Comparison of ENCODE assay signal across 13 mouse cellular contexts in the genomic region with DNA sequence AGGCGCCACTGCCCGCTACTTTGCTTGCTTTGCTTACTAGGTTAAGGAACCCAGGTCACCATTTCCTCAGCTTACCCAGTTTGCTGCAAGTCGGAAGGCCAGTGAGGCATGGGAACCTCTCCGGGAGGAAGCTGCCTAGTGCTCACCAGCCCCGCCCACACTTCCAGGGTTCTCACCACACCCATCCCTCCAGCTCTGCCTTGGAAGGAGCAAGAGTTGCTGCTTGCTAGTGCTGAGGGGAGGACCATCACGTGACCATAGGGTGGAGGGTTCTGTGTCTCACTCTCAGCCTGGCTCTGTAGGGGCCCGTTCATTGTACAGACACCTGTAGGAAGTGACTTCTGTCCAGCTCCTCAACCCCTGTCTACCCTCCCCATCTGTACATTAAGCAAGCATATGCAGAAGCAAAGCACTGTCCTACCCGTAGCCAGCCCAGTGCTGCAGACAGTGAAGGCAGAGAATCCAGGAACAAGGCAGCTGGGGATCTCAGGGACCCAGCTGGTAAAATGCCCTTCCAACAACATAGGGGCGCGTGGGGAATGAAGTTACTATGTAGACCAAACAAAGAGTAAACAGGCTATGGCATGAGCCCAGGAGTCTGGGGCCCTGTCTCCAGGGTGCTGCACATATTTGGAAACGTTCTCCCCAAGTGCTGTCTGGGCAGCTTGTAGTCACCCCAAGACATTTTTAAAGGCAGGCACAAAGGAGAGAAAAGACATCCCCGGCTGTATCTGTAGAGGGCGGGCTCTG. TPM values are rescaled to one million over a fixed set of nuclear protein-coding genes. Genes with fewer than 3 reads are reported as not detected.
DNase-seq lines count a peak whose midpoint lies in the region; TF ChIP-seq lines count a peak whose summit lies in the region.
"Had no signal": no experiment of that assay in that cellular context is flagged by ENCODE, and none has a peak within 500 bp of the region (broad histone marks: within the 10 kb centered on the region; RNA-seq: fewer than 3 reads in every experiment).

No protein-coding gene starts in this region.

- peaks cover 9% of the 10 kb centered on the region for H3K4me1 ChIP-seq in lung, adult 2 months (ENCODE audit: control insufficient read depth, insufficient read depth, low read length)

- WGBS in lung, adult 2 months, result 49% methylated on average over 13 of the region's 13 CpGs

- DNase-seq in heart, adult 11 months, result peak; percentile 96
- DNase-seq in heart, postnatal 4 days, result no peak
- peak; percentile 61 for DNase-seq in urinary bladder, postnatal 14 days (ENCODE audit: low spot score)
- DNase-seq in urinary bladder, adult 2 months (ENCODE audit: low spot score), result no peak
- DNase-seq in lung, adult 2 months, result peak; percentile 40
- DNase-seq in right cerebral cortex, postnatal 10 days (ENCODE audit: low spot score in 2 of 2), result no peak
- DNase-seq in retina, embryonic 14.5 days (ENCODE audit: low spot score), result no peak
- no peak for DNase-seq in layer of hippocampus, adult 18-20 months (ENCODE audit: low spot score in 2 of 2)
- DNase-seq: adrenal gland, postnatal 10 days; cerebellum, adult 8-10 months; kidney, adult 2 months had no signal

- no peak for TF ChIP-seq CTCF in lung, adult 2 months (IDR thresholded peaks at IDR 0.05; ENCODE audit: insufficient read depth, low read length)

- TF ChIP-seq POLR2A in lung, adult 2 months (IDR thresholded peaks at IDR 0.05; ENCODE audit: borderline replicate concordance, extremely low read depth, low read depth, low read length), result no peak

- no peak overlapping the region for H3K4me3 ChIP-seq in lung, adult 2 months (replicated peaks; ENCODE audit: extremely low read depth, low read depth, low read length)
- H3K4me3 ChIP-seq: heart, embryonic 15.5 days; left cerebral cortex, adult 2 months had no signal

RNA-seq across cellular contexts. Expression of gene Agpat3, which starts 40.2 kb away (rescaled TPM):
- 100 to 1,000 TPM; 242 to 263 TPM for total RNA-seq in heart, postnatal 4 days (2021)
- polyA plus RNA-seq in urinary bladder, adult 2 months (2012; rRNA removed), result 75.1 and 81.3 TPM in 2 replicates
- 209 and 247 TPM in 2 replicates for polyA plus RNA-seq in lung, adult 2 months (2012; rRNA removed)
- 100 to 1,000 TPM; 217 to 218 TPM for total RNA-seq in layer of hippocampus, adult 18-20 months (2021)

Comparison
In these comparisons a context has a peak if more than half of its experiments do, and no peak if none do; other contexts are left out.
1. DNase-seq: peak in heart, adult 11 months (single experiment), urinary bladder, postnatal 14 days (single experiment) and lung, adult 2 months (single experiment); none in heart, postnatal 4 days (single experiment), urinary bladder, adult 2 months (single experiment), right cerebral cortex, postnatal 10 days (0 of 2), retina, embryonic 14.5 days (single experiment) and layer of hippocampus, adult 18-20 months (0 of 2).